Mouse (Mus musculus) myocyte (in vitro differentiated cells): ENCODE data around the gene Dppa5a. TPM values are rescaled to one million over a fixed set of nuclear protein-coding genes. Genes with fewer than 3 reads are reported as not detected.
"Not testable (repeated sequence)": the region's sequence is repeated elsewhere in the genome, so short reads cannot be mapped to it uniquely, and the experiment has no call there.

Experiments
- H3K27me3 ChIP-seq: one replicate; pipeline ENCODE4 v1.6.1; 2011; ENCODE audit not compliant: control insufficient read depth, insufficient read depth, insufficient read length
- H3K36me3 ChIP-seq: one replicate; pipeline ENCODE4 v1.6.1; 2011; ENCODE audit not compliant: control insufficient read depth, insufficient read depth
- H3K4me2 ChIP-seq: one replicate; pipeline ENCODE4 v1.6.1; 2011; ENCODE audit warnings: low read depth, control low read depth
- H3K4me3 ChIP-seq: one replicate; pipeline ENCODE4 v1.5.1; 2011; ENCODE audit warnings: mild to moderate bottlenecking, control low read depth, moderate library complexity
- H3K79me2 ChIP-seq: one replicate; pipeline ENCODE4 v1.6.1; 2011; ENCODE audit not compliant: control insufficient read depth, insufficient read depth
- H3ac ChIP-seq: one replicate; pipeline ENCODE4 v1.6.1; 2011; ENCODE audit not compliant: control insufficient read depth, insufficient read length
- CEBPB ChIP-seq: IDR thresholded peaks from 2 replicates; pipeline ENCODE4 v1.6.1; 2011; ENCODE audit warnings: mild to moderate bottlenecking, moderate library complexity; ENCODE audit not compliant: poor library complexity, insufficient read depth, severe bottlenecking
- E2F4 ChIP-seq: IDR thresholded peaks from one replicate; pipeline ENCODE4 v1.6.1; 2011; ENCODE audit warnings: mild to moderate bottlenecking, control low read depth, moderate library complexity; ENCODE audit not compliant: insufficient read depth
- MAX ChIP-seq: IDR thresholded peaks from one replicate; pipeline ENCODE4 v1.6.1; 2011; ENCODE audit warnings: low read depth, mild to moderate bottlenecking, control low read depth
- MYOD1 ChIP-seq, 3 experiments: IDR thresholded peaks; one replicate each; pipeline ENCODE4 v1.6.1; 2011; ENCODE audit warnings: control low read depth in 2 of 3, low read depth in 2 of 3, mild to moderate bottlenecking in 2 of 3, moderate library complexity in 1 of 3; ENCODE audit not compliant: insufficient read length in 2 of 3, control insufficient read depth in 1 of 3
- MYOG ChIP-seq, 3 experiments: IDR thresholded peaks; one replicate each; pipeline ENCODE4 v1.6.1; 2011; ENCODE audit warnings: control low read depth in 2 of 3, low read depth in 2 of 3, mild to moderate bottlenecking in 2 of 3; ENCODE audit not compliant: insufficient read length in 2 of 3, control insufficient read depth in 1 of 3, insufficient read depth in 1 of 3
- POLR2A ChIP-seq: IDR thresholded peaks from one replicate; pipeline ENCODE4 v1.6.1; 2011; ENCODE audit warnings: low read depth, mild to moderate bottlenecking, control low read depth, moderate library complexity; ENCODE audit not compliant: insufficient read length
- POLR2AphosphoS2 ChIP-seq: IDR thresholded peaks from one replicate; pipeline ENCODE4 v1.6.1; 2011; ENCODE audit warnings: low read depth, control low read depth; ENCODE audit not compliant: insufficient read length
- REST ChIP-seq: IDR thresholded peaks from one replicate; pipeline ENCODE4 v1.6.1; 2011; ENCODE audit warnings: mild to moderate bottlenecking, control low read depth, moderate library complexity; ENCODE audit not compliant: insufficient read depth, insufficient read length
- SRF ChIP-seq: IDR thresholded peaks from one replicate; pipeline ENCODE4 v1.6.1; 2011; ENCODE audit warnings: low read depth; ENCODE audit not compliant: control insufficient read depth, insufficient read length
- TCF12 ChIP-seq: IDR thresholded peaks from one replicate; pipeline ENCODE4 v1.6.1; 2011; ENCODE audit warnings: mild to moderate bottlenecking, control low read depth; ENCODE audit not compliant: poor library complexity, insufficient read depth, severe bottlenecking
- TCF3 ChIP-seq: IDR thresholded peaks from one replicate; pipeline ENCODE4 v1.6.1; 2011; ENCODE audit warnings: low read depth, control low read depth; ENCODE audit not compliant: insufficient read length
- USF1 ChIP-seq: IDR thresholded peaks from one replicate; pipeline ENCODE4 v1.6.1; 2011; ENCODE audit warnings: low read depth, mild to moderate bottlenecking, control low read depth, moderate library complexity
- polyA plus RNA-seq: library from polyadenylated mRNA; unstranded; fragments of >200 nt; fragmentation: generic; extraction: Trizol; gene quantifications from one replicate; pipeline ENCODE4 v1.2.1, GENCODE M21; 2012; ENCODE audit warnings: missing spikeins

The Dppa5a gene
- not detected for polyA plus RNA-seq

DNA sequence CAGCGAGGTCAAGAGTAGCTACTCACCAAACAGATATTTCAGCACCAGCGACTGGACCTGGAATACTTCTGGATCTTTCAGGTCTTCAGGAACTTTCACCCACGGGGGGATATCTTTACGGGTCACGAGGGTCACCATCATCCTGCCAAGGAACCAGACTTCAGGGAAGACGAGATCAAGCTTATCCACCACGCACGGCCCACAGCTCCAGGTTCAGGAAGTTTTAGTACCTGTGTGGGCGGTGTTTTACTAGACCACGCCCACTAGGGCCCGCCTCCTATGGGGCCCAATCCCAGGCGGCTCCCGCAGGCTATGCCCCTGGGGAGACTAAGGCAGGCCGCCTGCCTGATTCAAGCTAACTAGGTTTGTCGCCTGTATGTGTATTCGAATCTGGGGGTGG is at the start of gene Dppa5a:
Gene Dppa5a, minus strand, starts transcription at position 219 of the 400 bp plus-strand sequence.
- H3K36me3 ChIP-seq, H3K4me2 ChIP-seq, H3K27me3 ChIP-seq, H3K4me3 ChIP-seq, H3K79me2 ChIP-seq, H3ac ChIP-seq: not testable (repeated sequence)

DNA sequence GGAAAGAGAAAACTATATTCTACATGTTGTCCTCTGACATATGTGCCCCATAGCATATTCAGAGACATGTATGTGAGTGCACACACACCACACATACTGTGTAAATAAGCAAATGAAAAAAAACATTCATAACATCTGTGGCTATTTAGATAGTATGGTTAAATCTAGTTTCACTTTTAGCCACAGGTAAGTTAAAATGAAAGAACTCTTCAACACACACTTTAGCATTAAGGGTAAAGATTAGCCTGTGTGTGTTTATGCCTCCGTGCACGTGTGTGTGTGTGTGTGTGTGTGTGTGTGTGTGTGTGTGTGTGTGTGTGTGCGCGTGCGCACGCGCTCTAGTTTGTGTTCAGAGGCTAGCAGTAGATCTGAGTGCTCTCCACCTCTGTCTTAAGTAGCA is 33.6 kb upstream of the Dppa5a start:
- no peaks in the 10 kb centered on the region for H3K79me2 ChIP-seq
- H3ac ChIP-seq, result no peak overlapping the region
- H3K4me2 ChIP-seq, result no peak overlapping the region
- H3K4me3 ChIP-seq, result no peak overlapping the region
- H3K36me3 ChIP-seq, result no peaks in the 10 kb centered on the region
- no peaks in the 10 kb centered on the region for H3K27me3 ChIP-seq
- TF ChIP-seq USF1 (no peak), TCF3 (no peak)

DNA sequence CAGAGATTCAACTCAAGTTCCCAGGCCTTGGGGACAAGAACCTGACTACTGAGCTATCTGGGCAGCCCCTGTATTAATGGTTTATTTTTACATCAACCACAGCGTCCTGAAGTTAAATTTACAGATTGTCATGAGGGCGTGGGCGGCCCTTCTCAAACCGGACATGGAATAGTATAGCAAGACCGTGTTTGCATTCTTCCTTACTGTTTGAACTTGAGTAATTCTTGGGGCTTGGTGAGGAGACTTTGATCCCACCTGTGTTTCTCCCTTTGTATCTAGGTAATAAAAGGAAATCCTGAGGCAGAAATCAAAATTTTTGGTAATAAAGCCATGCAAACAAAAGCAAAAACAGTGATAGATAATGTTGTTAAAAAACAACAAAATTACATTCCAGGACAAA is 32.6 kb upstream of the Dppa5a start:
- no peaks in the 10 kb centered on the region for H3K36me3 ChIP-seq
- H3K4me3 ChIP-seq, result no peak overlapping the region
- no peaks in the 10 kb centered on the region for H3K79me2 ChIP-seq
- H3K4me2 ChIP-seq, result no peak overlapping the region
- TF ChIP-seq USF1 (no peak), MYOD1 (IDR thresholded peaks at IDR 0.05; ENCODE audit: control insufficient read depth in 1 of 3, insufficient read length in 2 of 3, low read depth in 2 of 3) (no peak), E2F4 (no peak), MAX (no peak), SRF (no peak), REST (no peak), POLR2AphosphoS2 (no peak), TCF3 (no peak), MYOG (IDR thresholded peaks at IDR 0.05; ENCODE audit: control insufficient read depth in 1 of 3, insufficient read depth in 1 of 3, insufficient read length in 2 of 3, low read depth in 2 of 3) (no peak), POLR2A (no peak), CEBPB (no peak)
- H3K27me3 ChIP-seq, result no peaks in the 10 kb centered on the region
- no peak overlapping the region for H3ac ChIP-seq

DNA sequence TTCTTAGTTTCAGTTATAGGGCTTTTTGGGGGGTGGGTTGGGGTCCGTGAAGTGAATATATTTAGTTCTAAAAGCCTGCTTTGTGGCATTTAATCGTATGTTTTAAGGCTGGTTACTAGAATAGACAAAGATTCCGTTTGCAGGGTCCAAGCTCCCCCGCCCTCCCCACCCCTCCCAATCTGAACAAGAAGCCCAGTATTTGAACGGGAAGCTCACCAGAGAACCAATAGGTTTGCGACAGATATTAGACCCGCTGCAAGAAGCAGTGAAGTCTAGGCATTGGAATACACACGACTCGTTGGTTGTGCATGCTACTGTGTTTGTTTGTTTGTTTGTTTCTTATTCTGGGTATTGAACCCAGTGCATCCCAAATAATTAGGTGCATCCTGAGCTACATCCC is 28.5 kb upstream of the Dppa5a start:
- no peak overlapping the region for H3ac ChIP-seq
- no peak overlapping the region for H3K4me2 ChIP-seq
- H3K27me3 ChIP-seq, result no peaks in the 10 kb centered on the region
- no peak overlapping the region for H3K4me3 ChIP-seq
- H3K79me2 ChIP-seq, result no peaks in the 10 kb centered on the region
- no peaks in the 10 kb centered on the region for H3K36me3 ChIP-seq
- no peak for TF ChIP-seq POLR2AphosphoS2
- TF ChIP-seq TCF3, result no peak
- TF ChIP-seq MYOD1 (IDR thresholded peaks at IDR 0.05; ENCODE audit: control insufficient read depth in 1 of 3, insufficient read length in 2 of 3, low read depth in 2 of 3), result no peak
- TF ChIP-seq SRF, result no peak
- no peak for TF ChIP-seq REST
- TF ChIP-seq MYOG (IDR thresholded peaks at IDR 0.05; ENCODE audit: control insufficient read depth in 1 of 3, insufficient read depth in 1 of 3, insufficient read length in 2 of 3, low read depth in 2 of 3), result no peak
- no peak for TF ChIP-seq TCF12
- TF ChIP-seq CEBPB, result no peak
- TF ChIP-seq E2F4, result no peak
- TF ChIP-seq USF1, result no peak
- TF ChIP-seq POLR2A, result no peak

DNA sequence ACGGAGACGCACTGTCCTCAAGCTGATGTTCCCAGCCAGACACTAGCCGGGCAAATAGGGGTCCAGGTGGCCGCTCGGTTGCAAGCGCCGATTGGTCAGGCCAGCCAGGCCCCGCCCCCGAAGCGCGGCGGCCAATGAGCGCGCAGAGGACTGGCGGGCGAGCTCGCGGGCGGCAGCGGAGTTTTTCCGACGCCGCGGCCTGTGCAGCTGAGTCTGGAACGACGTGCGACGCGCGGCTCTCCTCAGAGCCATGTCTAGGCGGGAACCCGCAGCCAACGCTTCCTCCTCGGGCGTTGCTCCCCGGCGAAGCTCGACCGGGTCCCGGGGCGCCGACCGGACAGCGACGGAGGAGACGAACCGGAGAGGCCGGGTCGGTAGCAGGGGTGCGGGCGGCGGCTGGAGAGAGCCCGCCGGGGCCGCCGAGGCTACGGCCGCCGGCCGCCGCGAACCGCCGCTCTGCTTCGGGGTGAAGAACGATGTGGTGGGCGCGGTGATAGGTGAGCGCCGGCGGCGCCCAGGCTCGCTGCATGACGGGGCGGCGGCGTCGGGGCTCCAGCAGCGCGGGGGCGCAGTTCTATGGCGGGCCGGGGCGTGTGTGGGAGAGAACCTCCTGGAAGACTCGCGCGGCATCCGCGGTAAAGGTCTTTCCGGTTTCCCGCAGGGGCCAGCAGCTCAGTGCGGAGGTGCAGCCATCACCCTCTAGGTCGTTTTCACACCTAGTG is 27.8 kb upstream of the Dppa5a start, which contains the start of gene Ddx43:
Gene Ddx43, plus strand, starts transcription at position 148 of the 722 bp plus-strand sequence.
- Histone ChIP-seq H3K27me3 (no peaks in the 10 kb centered on the region), H3ac (no peak within 1 kb of the TSS), H3K4me2 (no peak within 1 kb of the TSS), H3K4me3 (no peak within 1 kb of the TSS), H3K79me2 (no peaks in the 10 kb centered on the region), H3K36me3 (no peaks in the 10 kb centered on the region)
- TF ChIP-seq E2F4 (no peak), MYOG (IDR thresholded peaks at IDR 0.05; ENCODE audit: control insufficient read depth in 1 of 3, insufficient read depth in 1 of 3, insufficient read length in 2 of 3, low read depth in 2 of 3) (no peak), MYOD1 (IDR thresholded peaks at IDR 0.05; ENCODE audit: control insufficient read depth in 1 of 3, insufficient read length in 2 of 3, low read depth in 2 of 3) (no peak), POLR2A (no peak), TCF3 (no peak), CEBPB (no peak), USF1 (no peak), SRF (no peak), POLR2AphosphoS2 (no peak), TCF12 (no peak), REST (no peak), MAX (no peak)
